8 mouse cellular contexts compared by ENCODE assay signal in the genomic region with DNA sequence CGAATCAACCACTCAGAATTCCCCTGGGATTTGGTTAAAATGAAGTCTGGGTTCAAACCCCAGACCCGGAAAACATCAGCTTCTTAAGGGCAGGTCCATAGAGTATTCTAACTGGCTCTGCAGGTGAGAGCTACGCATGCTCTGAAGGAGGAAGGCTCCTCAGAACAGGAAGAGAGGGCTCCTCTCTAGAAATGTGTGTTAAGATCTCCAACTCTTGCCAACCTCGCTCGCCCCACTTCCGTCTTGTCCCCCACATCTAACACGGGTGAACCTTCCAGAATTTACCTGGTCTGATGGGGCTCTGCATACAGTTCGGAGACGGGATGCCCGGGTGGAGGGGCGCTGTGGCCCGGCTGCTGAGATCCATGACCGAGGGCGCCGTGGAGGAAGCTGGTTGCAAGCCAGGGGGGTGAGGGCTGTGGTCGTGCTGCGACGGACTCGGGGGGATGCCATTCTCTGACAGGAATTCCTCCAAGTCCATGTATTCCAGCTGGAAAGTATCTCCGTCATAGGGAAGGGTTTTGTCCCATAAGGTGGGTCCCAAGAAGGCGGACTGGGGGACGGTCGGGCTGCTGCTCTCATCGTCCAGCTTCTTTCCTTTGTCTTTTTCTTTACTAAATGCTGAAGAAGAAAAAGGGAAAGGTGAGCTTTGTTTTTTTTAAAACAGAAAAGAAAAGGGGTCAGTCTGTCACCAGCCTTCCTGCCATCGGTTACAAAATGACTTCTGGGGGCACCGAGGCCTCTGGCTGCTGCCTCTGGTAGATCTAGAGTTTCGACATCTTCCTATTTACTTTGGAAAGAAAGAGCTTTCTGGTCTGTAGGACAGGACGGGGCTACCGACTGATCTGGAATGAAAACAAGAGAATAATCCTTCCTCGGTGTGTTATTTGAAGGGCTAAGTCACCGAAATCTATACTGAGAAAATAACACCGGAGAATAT. TPM values are rescaled to one million over a fixed set of nuclear protein-coding genes. Genes with fewer than 3 reads are reported as not detected.
DNase-seq lines count a peak whose midpoint lies in the region; ATAC-seq lines count a peak whose summit lies in the region.

No protein-coding gene starts in this region.

- H3K9ac ChIP-seq in hindbrain, embryonic 16.5 days (ENCODE audit: low read depth, low read length) = no peak overlapping the region
- no peak overlapping the region for H3K9ac ChIP-seq in neural tube, embryonic 14.5 days (replicated peaks; ENCODE audit: low read depth, low read length)

- peaks cover 12% of the 10 kb centered on the region for H3K27me3 ChIP-seq in hindbrain, embryonic 16.5 days (replicated peaks; ENCODE audit: control insufficient read depth, insufficient read depth, low read length)
- peaks cover 13% of the 10 kb centered on the region for H3K27me3 ChIP-seq in neural tube, embryonic 14.5 days (ENCODE audit: control insufficient read depth, insufficient read depth, low read length)

- H3K27ac ChIP-seq in hindbrain, embryonic 16.5 days (ENCODE audit: low read depth, low read length) = no peak overlapping the region
- no peak overlapping the region for H3K27ac ChIP-seq in neural tube, embryonic 14.5 days (ENCODE audit: low read depth, low read length)

- peak; percentile 46 for ATAC-seq in common myeloid progenitor, adult 5-6 weeks (replicated peaks; ENCODE audit: low read depth, poor library complexity, severe bottlenecking)
- no peak for ATAC-seq in hindbrain, embryonic 16.5 days
- ATAC-seq in neural tube, embryonic 14.5 days (ENCODE audit: low read depth) = no peak
- no peak for ATAC-seq in cerebellum, adult (ENCODE audit: insufficient number of reproducible peaks, low FRiP score, low TSS enrichment)

- no peaks in the 10 kb centered on the region for H3K36me3 ChIP-seq in hindbrain, embryonic 16.5 days (ENCODE audit: control insufficient read depth, insufficient read depth, low read length)
- no peaks in the 10 kb centered on the region for H3K36me3 ChIP-seq in neural tube, embryonic 14.5 days (ENCODE audit: control insufficient read depth, insufficient read depth, low read length)

- WGBS in hindbrain, embryonic 16.5 days = 51% methylated on average over 32 of the region's 32 CpGs
- 42% methylated on average over 32 of the region's 32 CpGs for WGBS in neural tube, embryonic 14.5 days

- DNase-seq in kidney, adult 9 months = peak; percentile 38
- no peak for DNase-seq in kidney, adult 11 months
- no peak for DNase-seq in cerebellum, adult 11 months
- DNase-seq in MN1 (ENCODE audit: low spot score) = no peak

- H3K9me3 ChIP-seq in hindbrain, embryonic 16.5 days (ENCODE audit: control insufficient read depth, low read length) = no peaks in the 10 kb centered on the region
- no peaks in the 10 kb centered on the region for H3K9me3 ChIP-seq in neural tube, embryonic 14.5 days (ENCODE audit: control insufficient read depth, low read length)

- H3K4me3 ChIP-seq in hindbrain, embryonic 16.5 days (ENCODE audit: low read length) = peak overlapping the region; percentile 58
- no peak overlapping the region for H3K4me3 ChIP-seq in neural tube, embryonic 14.5 days (ENCODE audit: low read depth, low read length)

- peak overlapping the region; percentile 96 for H3K4me2 ChIP-seq in hindbrain, embryonic 16.5 days (ENCODE audit: low read length)
- H3K4me2 ChIP-seq in neural tube, embryonic 14.5 days (ENCODE audit: low read depth, low read length) = peak overlapping the region; percentile 90; the same call in 1 of the 2 replicates

- H3K4me1 ChIP-seq in hindbrain, embryonic 16.5 days (ENCODE audit: control insufficient read depth, insufficient read depth, low read depth, low read length) = peaks cover 6% of the 10 kb centered on the region
- peaks cover 6% of the 10 kb centered on the region; the same call in 1 of the 2 replicates for H3K4me1 ChIP-seq in neural tube, embryonic 14.5 days (ENCODE audit: control insufficient read depth, insufficient read depth, low read length)

RNA-seq across cellular contexts. Expression of a gene that starts 2.9 kb away (rescaled TPM):
- total RNA-seq in common myeloid progenitor, adult 5-6 weeks (2017) = 9.2 and 15.9 TPM in 2 replicates
- 5.5 and 7.1 TPM in 2 replicates for polyA plus RNA-seq in hindbrain, embryonic 16.5 days (2015; fragmentation: Nextera tagmentation; extraction: Ambion mirVana)
- polyA plus RNA-seq in neural tube, embryonic 14.5 days (2014; fragmentation: Nextera tagmentation; extraction: Ambion mirVana) = 2.0 and 4.6 TPM in 2 replicates
